Mouse (Mus musculus): ENCODE results near the gene Slc16a13. TPM values are rescaled to one million over a fixed set of nuclear protein-coding genes. Genes with fewer than 3 reads are reported as not detected.

The Slc16a13 gene
- polyA plus RNA-seq, 1 experiment, result 6.1 TPM

DNA sequence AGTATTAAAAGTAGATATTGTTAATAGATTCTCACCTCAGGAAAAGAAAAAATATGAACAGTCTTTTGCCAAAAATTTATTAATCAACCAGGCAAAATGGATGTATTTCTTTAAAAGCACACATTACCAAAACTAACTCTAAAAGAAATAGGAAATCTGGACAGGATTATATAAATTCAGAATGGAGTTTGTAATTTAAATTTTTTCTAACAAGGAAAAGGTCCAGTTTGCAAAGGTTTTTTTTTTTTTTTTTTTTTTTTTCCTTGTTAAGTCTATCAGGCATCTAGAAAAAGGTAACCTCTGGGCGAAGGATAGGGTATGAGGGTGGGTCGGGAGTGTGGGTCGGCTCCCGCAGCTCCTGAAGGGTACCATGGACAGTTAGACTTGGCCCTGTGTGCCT lies 40.4 kb downstream of the Slc16a13 start:
- Histone ChIP-seq H3K4me1 (replicated peaks; ENCODE audit: control insufficient read depth, insufficient read depth, low read length) (no peaks in the 10 kb centered on the region), H3K4me3 (ENCODE audit: control insufficient read depth, insufficient read depth, low read length) (no peak overlapping the region), H3K27ac (ENCODE audit: control insufficient read depth, insufficient read depth, low read length) (no peak overlapping the region), H3K36me3 (ENCODE audit: control insufficient read depth, insufficient read depth, low read length) (no peaks in the 10 kb centered on the region), H3K27me3 (ENCODE audit: control insufficient read depth, insufficient read depth, low read length) (no peaks in the 10 kb centered on the region)
- no peak for DNase-seq
- 98% methylated on average over 4 of the region's 4 CpGs for WGBS
- TF ChIP-seq POLR2A (IDR thresholded peaks at IDR 0.05; ENCODE audit: control insufficient read depth, extremely low read depth, insufficient read depth, low read length, poor library complexity) (no peak), CTCF (IDR thresholded peaks at IDR 0.05; ENCODE audit: borderline replicate concordance, control insufficient read depth, extremely low read depth, insufficient read depth, low read length, poor library complexity) (no peak)

DNA sequence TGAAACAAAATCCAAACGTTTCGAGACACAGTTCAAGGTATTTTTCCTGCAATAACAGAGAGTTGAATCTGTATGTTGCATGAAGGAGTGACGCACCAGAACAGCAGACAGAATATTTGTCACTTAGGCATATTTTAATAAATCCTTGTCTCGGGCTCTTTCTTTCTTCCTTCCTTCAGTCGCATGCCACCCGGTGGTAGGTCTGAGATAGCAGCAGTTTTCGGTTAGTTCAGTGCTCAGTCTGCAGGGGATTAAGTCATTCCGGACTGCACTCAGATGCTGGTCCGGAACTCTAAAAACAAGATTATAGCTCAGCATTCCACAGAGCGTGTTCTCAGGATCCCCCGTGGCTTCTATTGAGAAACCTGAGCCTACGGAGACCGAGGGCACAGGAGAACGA lies 41.5 kb downstream of the Slc16a13 start:
- H3K27me3 ChIP-seq (ENCODE audit: control insufficient read depth, insufficient read depth, low read length), result no peaks in the 10 kb centered on the region
- no peak for TF ChIP-seq CTCF (IDR thresholded peaks at IDR 0.05; ENCODE audit: borderline replicate concordance, control insufficient read depth, extremely low read depth, insufficient read depth, low read length, poor library complexity)
- TF ChIP-seq POLR2A (IDR thresholded peaks at IDR 0.05; ENCODE audit: control insufficient read depth, extremely low read depth, insufficient read depth, low read length, poor library complexity), result no peak

DNA sequence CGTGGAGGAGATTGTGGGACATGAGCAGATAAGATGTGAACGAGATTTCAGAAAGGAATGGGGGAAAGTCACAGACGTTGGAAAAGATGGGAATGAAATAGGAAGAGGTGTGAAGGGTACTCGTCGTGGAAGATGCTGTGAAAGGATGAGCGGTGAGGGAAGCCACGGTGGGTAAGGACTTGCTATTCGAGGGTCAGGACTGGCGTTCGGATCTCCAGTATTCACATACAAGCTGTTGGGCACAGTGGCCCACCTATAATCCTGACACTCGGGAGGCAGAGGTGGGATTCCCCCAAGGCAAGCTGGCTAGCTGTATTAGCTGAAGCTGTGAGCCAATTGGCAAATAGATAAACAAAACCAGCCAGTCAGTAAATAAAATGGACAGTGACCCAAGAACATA lies 42.1 kb downstream of the Slc16a13 start:
- no peak overlapping the region for H3K27ac ChIP-seq (ENCODE audit: control insufficient read depth, insufficient read depth, low read length)
- DNase-seq, result no peak
- 90% methylated on average over 11 of the region's 11 CpGs for WGBS
- H3K4me3 ChIP-seq (ENCODE audit: control insufficient read depth, insufficient read depth, low read length), result no peak overlapping the region
- no peaks in the 10 kb centered on the region for H3K27me3 ChIP-seq (ENCODE audit: control insufficient read depth, insufficient read depth, low read length)
- H3K4me1 ChIP-seq (replicated peaks; ENCODE audit: control insufficient read depth, insufficient read depth, low read length), result no peaks in the 10 kb centered on the region; the same call in 1 of the 2 replicates
- no peaks in the 10 kb centered on the region for H3K36me3 ChIP-seq (ENCODE audit: control insufficient read depth, insufficient read depth, low read length)
- no peak for TF ChIP-seq CTCF (IDR thresholded peaks at IDR 0.05; ENCODE audit: borderline replicate concordance, control insufficient read depth, extremely low read depth, insufficient read depth, low read length, poor library complexity)
- no peak for TF ChIP-seq POLR2A (IDR thresholded peaks at IDR 0.05; ENCODE audit: control insufficient read depth, extremely low read depth, insufficient read depth, low read length, poor library complexity)

More for the DNA sequence above, 41.5 kb downstream of the Slc16a13 start:
- Histone ChIP-seq H3K36me3 (ENCODE audit: control insufficient read depth, insufficient read depth, low read length) (no peaks in the 10 kb centered on the region), H3K4me3 (ENCODE audit: control insufficient read depth, insufficient read depth, low read length) (no peak overlapping the region), H3K4me1 (replicated peaks; ENCODE audit: control insufficient read depth, insufficient read depth, low read length) (no peaks in the 10 kb centered on the region; the same call in 1 of the 2 replicates), H3K27ac (ENCODE audit: control insufficient read depth, insufficient read depth, low read length) (no peak overlapping the region)
- WGBS, result 37% methylated on average over 14 of the region's 14 CpGs
- no peak for DNase-seq

DNA sequence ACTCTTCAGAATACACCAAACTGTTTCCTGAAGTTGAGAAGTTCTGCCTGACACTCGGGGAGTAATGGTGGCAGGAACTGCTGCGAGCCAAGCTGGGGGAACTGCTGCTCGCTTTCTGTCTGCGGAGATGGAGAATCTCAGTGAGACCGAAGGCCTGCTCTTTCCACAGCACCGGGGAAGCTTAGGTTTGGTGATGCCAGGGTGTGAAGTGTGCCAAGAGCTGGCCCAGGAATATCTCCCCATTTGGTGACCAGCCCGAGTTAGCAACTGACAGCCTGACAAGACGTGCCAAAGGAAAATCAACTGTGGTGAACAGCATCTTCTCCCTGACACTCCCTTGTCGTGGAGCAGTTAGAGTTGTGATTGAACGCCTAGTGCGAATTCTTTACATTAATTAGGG lies 42.6 kb downstream of the Slc16a13 start:
- no peak overlapping the region for H3K4me3 ChIP-seq (ENCODE audit: control insufficient read depth, insufficient read depth, low read length)
- 92% methylated on average over 11 of the region's 11 CpGs for WGBS
- no peak overlapping the region for H3K27ac ChIP-seq (ENCODE audit: control insufficient read depth, insufficient read depth, low read length)
- no peaks in the 10 kb centered on the region for H3K36me3 ChIP-seq (ENCODE audit: control insufficient read depth, insufficient read depth, low read length)
- H3K4me1 ChIP-seq (replicated peaks; ENCODE audit: control insufficient read depth, insufficient read depth, low read length), result no peaks in the 10 kb centered on the region; the same call in 1 of the 2 replicates
- TF ChIP-seq CTCF (IDR thresholded peaks at IDR 0.05; ENCODE audit: borderline replicate concordance, control insufficient read depth, extremely low read depth, insufficient read depth, low read length, poor library complexity) (no peak), POLR2A (IDR thresholded peaks at IDR 0.05; ENCODE audit: control insufficient read depth, extremely low read depth, insufficient read depth, low read length, poor library complexity) (no peak)
- no peaks in the 10 kb centered on the region for H3K27me3 ChIP-seq (ENCODE audit: control insufficient read depth, insufficient read depth, low read length)
- no peak for DNase-seq

DNA sequence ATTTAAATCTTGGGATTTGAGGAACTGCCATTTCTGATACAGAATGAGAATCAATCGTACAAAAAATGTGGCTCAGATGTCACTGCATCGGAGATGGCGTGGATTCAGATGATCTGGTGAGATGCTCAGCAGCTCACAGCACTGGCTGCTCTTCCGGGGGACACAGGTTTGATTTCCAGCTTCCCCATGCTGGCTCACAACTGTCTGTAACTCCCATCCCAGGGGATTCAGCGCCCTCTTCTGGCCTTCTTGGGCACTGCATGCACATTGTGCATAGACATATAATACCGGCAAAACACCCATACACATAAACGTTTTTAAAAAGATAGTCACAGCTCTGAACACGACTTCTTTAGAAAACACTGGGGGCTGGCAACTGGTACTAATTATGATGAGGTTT lies 43.2 kb downstream of the Slc16a13 start:
- peak; percentile 9 for DNase-seq
- WGBS, result 81% methylated on average over 8 of the region's 8 CpGs
- no peaks in the 10 kb centered on the region; the same call in 1 of the 2 replicates for H3K4me1 ChIP-seq (replicated peaks; ENCODE audit: control insufficient read depth, insufficient read depth, low read length)
- H3K27me3 ChIP-seq (ENCODE audit: control insufficient read depth, insufficient read depth, low read length), result no peaks in the 10 kb centered on the region
- no peak overlapping the region for H3K4me3 ChIP-seq (ENCODE audit: control insufficient read depth, insufficient read depth, low read length)
- TF ChIP-seq POLR2A (IDR thresholded peaks at IDR 0.05; ENCODE audit: control insufficient read depth, extremely low read depth, insufficient read depth, low read length, poor library complexity) (no peak), CTCF (IDR thresholded peaks at IDR 0.05; ENCODE audit: borderline replicate concordance, control insufficient read depth, extremely low read depth, insufficient read depth, low read length, poor library complexity) (peak; percentile 56; the same call in 1 of the 2 replicates)
- no peaks in the 10 kb centered on the region for H3K36me3 ChIP-seq (ENCODE audit: control insufficient read depth, insufficient read depth, low read length)
- H3K27ac ChIP-seq (ENCODE audit: control insufficient read depth, insufficient read depth, low read length), result no peak overlapping the region

DNA sequence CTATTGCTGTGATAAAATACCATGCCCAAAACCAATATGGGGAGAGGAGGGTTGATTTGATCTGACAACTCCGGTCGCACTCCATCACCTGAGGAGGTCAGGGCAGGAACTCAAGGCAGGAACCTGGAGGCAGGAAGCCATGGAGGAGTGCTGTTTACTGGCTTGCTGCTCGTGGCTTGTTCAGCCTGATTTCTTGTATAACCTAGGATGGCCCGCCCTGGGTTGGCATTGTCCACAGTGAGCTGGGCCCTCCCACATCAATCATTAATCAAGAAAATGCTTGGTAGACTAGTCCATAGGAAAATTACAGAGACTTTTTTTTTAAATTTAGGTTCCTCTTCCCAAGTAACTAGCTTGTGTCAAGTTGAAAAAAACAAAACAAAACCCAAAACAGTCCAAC lies 46.4 kb downstream of the Slc16a13 start:
- Histone ChIP-seq H3K27ac (ENCODE audit: control insufficient read depth, insufficient read depth, low read length) (no peak overlapping the region), H3K4me3 (ENCODE audit: control insufficient read depth, insufficient read depth, low read length) (no peak overlapping the region), H3K36me3 (ENCODE audit: control insufficient read depth, insufficient read depth, low read length) (no peaks in the 10 kb centered on the region), H3K27me3 (ENCODE audit: control insufficient read depth, insufficient read depth, low read length) (no peaks in the 10 kb centered on the region), H3K4me1 (replicated peaks; ENCODE audit: control insufficient read depth, insufficient read depth, low read length) (no peaks in the 10 kb centered on the region; the same call in 1 of the 2 replicates)
- no peak for DNase-seq
- 93% methylated on average over 4 of the region's 4 CpGs for WGBS
- no peak for TF ChIP-seq CTCF (IDR thresholded peaks at IDR 0.05; ENCODE audit: borderline replicate concordance, control insufficient read depth, extremely low read depth, insufficient read depth, low read length, poor library complexity)
- no peak for TF ChIP-seq POLR2A (IDR thresholded peaks at IDR 0.05; ENCODE audit: control insufficient read depth, extremely low read depth, insufficient read depth, low read length, poor library complexity)

DNA sequence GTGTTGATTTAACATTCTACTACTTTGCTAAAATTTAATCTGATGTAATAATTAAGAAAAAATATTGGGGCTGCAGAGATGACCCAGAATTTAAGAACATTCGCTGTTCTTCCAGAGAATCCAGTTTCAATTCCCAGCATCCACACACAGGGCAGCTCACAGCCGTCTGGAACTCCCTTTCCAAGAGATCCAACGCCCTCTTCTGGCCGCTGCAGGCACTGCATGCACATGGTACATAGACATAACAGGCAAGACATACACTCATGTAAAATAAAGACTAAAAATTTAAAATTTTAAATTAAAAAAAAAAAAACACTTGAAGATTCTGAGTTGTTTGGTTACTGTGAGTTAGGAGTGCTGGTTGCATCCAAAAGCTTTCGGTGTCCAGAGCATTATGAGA lies 48.6 kb downstream of the Slc16a13 start:
- WGBS, result 71% methylated on average over 5 of the region's 5 CpGs
- no peaks in the 10 kb centered on the region for H3K27me3 ChIP-seq (ENCODE audit: control insufficient read depth, insufficient read depth, low read length)
- H3K36me3 ChIP-seq (ENCODE audit: control insufficient read depth, insufficient read depth, low read length), result no peaks in the 10 kb centered on the region
- TF ChIP-seq POLR2A (IDR thresholded peaks at IDR 0.05; ENCODE audit: control insufficient read depth, extremely low read depth, insufficient read depth, low read length, poor library complexity), result no peak
- TF ChIP-seq CTCF (IDR thresholded peaks at IDR 0.05; ENCODE audit: borderline replicate concordance, control insufficient read depth, extremely low read depth, insufficient read depth, low read length, poor library complexity), result no peak
- no peak overlapping the region for H3K27ac ChIP-seq (ENCODE audit: control insufficient read depth, insufficient read depth, low read length)
- DNase-seq, result peak; percentile 15
- H3K4me1 ChIP-seq (replicated peaks; ENCODE audit: control insufficient read depth, insufficient read depth, low read length), result no peaks in the 10 kb centered on the region; the same call in 1 of the 2 replicates
- no peak overlapping the region for H3K4me3 ChIP-seq (ENCODE audit: control insufficient read depth, insufficient read depth, low read length)

All from thymus, adult 2 months (tissue).